Mouse (Mus musculus): ENCODE measurements at regions not wholly inside any gene's neighbourhood (a gene's known extent, or its start where the extent isn't known, plus 50 kb on each side); places are given as distances from the start of the nearest gene placed in this dataset.

DNA sequence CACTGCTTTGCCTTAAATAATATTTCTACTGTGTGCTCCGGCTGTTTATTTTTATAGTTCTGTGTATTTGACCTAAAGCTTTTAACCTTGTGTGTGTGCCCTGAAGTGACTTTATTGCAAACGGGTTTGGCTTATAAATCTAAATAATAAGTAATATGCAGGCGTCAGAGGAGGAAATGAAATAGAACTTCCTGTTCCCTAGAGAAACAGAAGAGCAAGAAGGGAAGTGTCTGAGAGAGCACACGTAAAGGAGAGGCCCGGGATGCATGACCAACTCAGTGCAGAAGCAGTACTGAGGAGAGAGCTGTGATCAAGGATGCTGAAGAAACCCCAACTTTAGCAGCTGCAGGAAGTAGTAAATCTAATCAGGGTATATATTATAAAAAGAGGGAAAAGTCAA lies 176.4 kb downstream of the Trib2 start:
- ATAC-seq (ENCODE audit: insufficient number of reproducible peaks, insufficient read depth, low FRiP score, low read depth) = no peak
- H3K27ac ChIP-seq (replicated peaks in 1 of 2; ENCODE audit: control insufficient read depth in 1 of 2, insufficient read depth in 1 of 2, low read depth in 2 of 2, low read length in 2 of 2) = no peak overlapping the region
- no peaks in the 10 kb centered on the region for H3K27me3 ChIP-seq (ENCODE audit: control insufficient read depth, insufficient read depth, low read length)
- peaks cover 0 to 21% of the 10 kb centered on the region in 2 experiments for H3K4me1 ChIP-seq (ENCODE audit: control insufficient read depth in 2 of 2, insufficient read depth in 2 of 2, low read length in 2 of 2)
- no peak overlapping the region for H3K4me3 ChIP-seq (ENCODE audit: control insufficient read depth in 1 of 2, insufficient read depth in 1 of 2, low read depth in 1 of 2, low read length in 2 of 2)
- no peak overlapping the region for H3K4me2 ChIP-seq (ENCODE audit: low read length)
- 70% methylated on average over 5 of the region's 5 CpGs for WGBS
- H3K9ac ChIP-seq (ENCODE audit: low read length) = no peak overlapping the region
- no peaks in the 10 kb centered on the region for H3K36me3 ChIP-seq (ENCODE audit: control insufficient read depth, insufficient read depth, low read length)
- H3K9me3 ChIP-seq (ENCODE audit: control insufficient read depth, low read length) = no peaks in the 10 kb centered on the region

DNA sequence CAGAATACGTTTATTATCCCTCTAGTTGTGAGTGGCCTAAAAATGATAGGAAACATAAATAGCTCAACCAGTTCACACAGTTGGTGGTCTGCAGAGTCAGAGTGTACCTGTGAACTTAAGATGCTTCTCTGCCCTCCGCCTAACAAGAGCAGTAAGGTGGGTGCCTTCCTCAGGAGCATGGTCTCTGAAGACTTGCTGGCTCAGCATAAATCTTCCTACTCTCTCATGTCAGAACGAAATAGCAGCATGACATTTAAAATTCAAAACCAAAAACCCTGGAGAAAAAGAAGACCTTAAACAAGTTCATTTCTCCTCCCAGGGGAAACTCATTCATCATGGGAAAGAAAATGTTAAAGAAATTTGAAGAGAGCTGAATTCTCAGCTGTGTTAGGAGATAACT lies 186.8 kb downstream of the Trib2 start:
- Histone ChIP-seq H3K27ac (replicated peaks in 1 of 2; ENCODE audit: control insufficient read depth in 1 of 2, insufficient read depth in 1 of 2, low read depth in 2 of 2, low read length in 2 of 2) (no peak overlapping the region), H3K4me2 (ENCODE audit: low read length) (no peak overlapping the region), H3K36me3 (ENCODE audit: control insufficient read depth, insufficient read depth, low read length) (no peaks in the 10 kb centered on the region), H3K27me3 (ENCODE audit: control insufficient read depth, insufficient read depth, low read length) (no peaks in the 10 kb centered on the region), H3K4me3 (ENCODE audit: control insufficient read depth in 1 of 2, insufficient read depth in 1 of 2, low read depth in 1 of 2, low read length in 2 of 2) (no peak overlapping the region), H3K4me1 (ENCODE audit: control insufficient read depth in 2 of 2, insufficient read depth in 2 of 2, low read length in 2 of 2) (peaks cover 0 to 5% of the 10 kb centered on the region in 2 experiments; a peak in 1 of 4 replicates), H3K9me3 (ENCODE audit: control insufficient read depth, low read length) (no peaks in the 10 kb centered on the region), H3K9ac (ENCODE audit: low read length) (no peak overlapping the region)
- no peak for ATAC-seq (ENCODE audit: insufficient number of reproducible peaks, insufficient read depth, low FRiP score, low read depth)
- WGBS = 81% methylated on average over 3 of the region's 3 CpGs

DNA sequence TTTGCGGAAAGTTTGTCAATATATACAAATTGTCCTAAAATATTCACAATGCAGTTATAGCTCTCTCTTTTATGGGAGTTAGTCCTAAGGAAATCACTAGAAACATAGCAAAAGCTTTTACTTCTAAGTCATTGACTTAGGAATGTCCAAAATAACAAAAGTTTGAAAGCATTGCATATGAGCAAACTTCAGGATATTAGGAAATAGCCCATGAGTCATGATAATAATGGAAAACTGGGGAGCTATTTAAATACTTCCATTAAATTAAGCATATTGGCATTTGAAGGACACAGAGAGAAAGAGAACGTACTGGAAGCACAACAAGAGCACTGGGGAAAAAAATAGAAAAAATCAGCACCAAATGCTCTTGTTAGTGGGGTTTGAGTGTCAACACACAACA lies 197.2 kb downstream of the Trib2 start:
- H3K27me3 ChIP-seq (ENCODE audit: control insufficient read depth, insufficient read depth, low read length) = no peaks in the 10 kb centered on the region
- H3K36me3 ChIP-seq (ENCODE audit: control insufficient read depth, insufficient read depth, low read length) = no peaks in the 10 kb centered on the region
- peaks cover 4 to 20% of the 10 kb centered on the region in 2 experiments for H3K4me1 ChIP-seq (ENCODE audit: control insufficient read depth in 2 of 2, insufficient read depth in 2 of 2, low read length in 2 of 2)
- ATAC-seq (ENCODE audit: insufficient number of reproducible peaks, insufficient read depth, low FRiP score, low read depth) = no peak
- H3K9ac ChIP-seq (ENCODE audit: low read length) = no peak overlapping the region
- H3K4me2 ChIP-seq (ENCODE audit: low read length) = no peak overlapping the region
- no peak overlapping the region for H3K4me3 ChIP-seq (ENCODE audit: control insufficient read depth in 1 of 2, insufficient read depth in 1 of 2, low read depth in 1 of 2, low read length in 2 of 2)
- H3K9me3 ChIP-seq (ENCODE audit: control insufficient read depth, low read length) = no peaks in the 10 kb centered on the region
- WGBS = 89% methylated on average over 2 of the region's 2 CpGs
- no peak overlapping the region for H3K27ac ChIP-seq (replicated peaks in 1 of 2; ENCODE audit: control insufficient read depth in 1 of 2, insufficient read depth in 1 of 2, low read depth in 2 of 2, low read length in 2 of 2)

DNA sequence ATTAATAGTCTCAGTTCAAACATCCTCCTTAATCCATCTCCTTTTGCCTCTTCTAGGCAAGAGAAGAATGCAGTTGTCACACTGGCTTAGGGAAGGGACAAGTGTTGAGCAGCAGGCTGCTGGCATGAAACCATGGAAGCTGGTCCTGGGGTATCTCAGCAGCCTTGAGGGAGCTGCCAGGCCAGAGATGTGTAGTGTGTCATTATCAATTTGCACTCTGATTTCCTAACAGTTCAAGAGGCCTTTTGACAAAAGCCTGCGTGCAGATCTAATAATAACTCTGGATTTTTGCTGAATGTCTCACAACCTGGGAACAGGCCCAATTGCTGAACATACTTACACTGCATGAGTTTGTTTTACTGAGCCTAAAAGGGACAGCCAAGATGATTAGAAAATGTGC lies 199.4 kb downstream of the Trib2 start:
- 0 out of 2 replicates have a peak overlapping the region, but pooled peaks have one; percentile 24 for H3K4me2 ChIP-seq (ENCODE audit: low read length)
- H3K27me3 ChIP-seq (ENCODE audit: control insufficient read depth, insufficient read depth, low read length) = no peaks in the 10 kb centered on the region
- ATAC-seq (ENCODE audit: insufficient number of reproducible peaks, insufficient read depth, low FRiP score, low read depth) = peak; percentile 89
- H3K27ac ChIP-seq (replicated peaks in 1 of 2; ENCODE audit: control insufficient read depth in 1 of 2, insufficient read depth in 1 of 2, low read depth in 2 of 2, low read length in 2 of 2) = peak overlapping the region; percentile 82 to 84
- H3K4me1 ChIP-seq (ENCODE audit: control insufficient read depth in 2 of 2, insufficient read depth in 2 of 2, low read length in 2 of 2) = peaks cover 4 to 25% of the 10 kb centered on the region in 2 experiments
- no peaks in the 10 kb centered on the region for H3K9me3 ChIP-seq (ENCODE audit: control insufficient read depth, low read length)
- H3K4me3 ChIP-seq (ENCODE audit: control insufficient read depth in 1 of 2, insufficient read depth in 1 of 2, low read depth in 1 of 2, low read length in 2 of 2) = no peak overlapping the region
- 10% methylated on average over 1 of the region's 1 CpGs for WGBS
- no peak overlapping the region for H3K9ac ChIP-seq (ENCODE audit: low read length)
- no peaks in the 10 kb centered on the region for H3K36me3 ChIP-seq (ENCODE audit: control insufficient read depth, insufficient read depth, low read length)

DNA sequence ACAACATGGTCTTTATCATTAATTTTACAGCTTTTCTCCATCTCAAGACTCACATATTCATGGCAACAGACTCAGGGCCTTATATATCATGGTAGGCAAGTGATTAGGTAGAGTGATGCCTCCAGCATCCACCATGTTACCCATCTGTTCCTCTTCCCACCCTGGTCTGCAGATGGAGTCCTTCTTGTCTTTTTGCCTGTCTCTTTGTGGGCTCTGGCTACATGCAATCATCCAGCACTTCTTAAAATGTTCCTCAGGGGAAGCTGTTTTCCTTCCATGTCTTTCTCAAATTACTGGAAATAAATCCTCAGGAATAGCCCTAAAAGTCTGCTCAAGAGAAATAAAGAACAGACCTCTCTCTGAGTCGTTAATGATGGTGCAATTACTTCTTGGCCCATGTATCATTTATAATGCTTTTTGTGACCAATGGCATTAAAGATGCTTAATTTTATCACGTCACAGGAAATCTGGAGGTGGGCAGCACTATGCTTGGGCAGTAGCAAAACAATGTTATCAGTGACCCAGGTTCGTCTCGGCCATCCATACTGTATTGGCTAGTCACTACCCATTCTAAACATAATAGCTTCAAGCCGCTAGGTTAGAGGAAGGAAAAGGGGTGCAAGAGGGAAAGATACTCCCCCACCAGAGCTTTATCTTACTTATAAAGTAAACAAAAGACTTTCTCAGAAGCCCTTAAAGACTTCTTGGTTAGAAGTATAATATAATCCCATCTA lies 204.7 kb downstream of the Trib2 start:
- H3K27ac ChIP-seq (replicated peaks in 1 of 2; ENCODE audit: control insufficient read depth in 1 of 2, insufficient read depth in 1 of 2, low read depth in 2 of 2, low read length in 2 of 2) = no peak overlapping the region
- H3K4me3 ChIP-seq (ENCODE audit: control insufficient read depth in 1 of 2, insufficient read depth in 1 of 2, low read depth in 1 of 2, low read length in 2 of 2) = no peak overlapping the region
- no peak for ATAC-seq (ENCODE audit: insufficient number of reproducible peaks, insufficient read depth, low FRiP score, low read depth)
- no peak overlapping the region for H3K9ac ChIP-seq (ENCODE audit: low read length)
- H3K4me2 ChIP-seq (ENCODE audit: low read length) = no peak overlapping the region
- H3K9me3 ChIP-seq (ENCODE audit: control insufficient read depth, low read length) = no peaks in the 10 kb centered on the region
- no peaks in the 10 kb centered on the region for H3K27me3 ChIP-seq (ENCODE audit: control insufficient read depth, insufficient read depth, low read length)
- no peaks in the 10 kb centered on the region for H3K36me3 ChIP-seq (ENCODE audit: control insufficient read depth, insufficient read depth, low read length)
- WGBS = 61% methylated on average over 5 of the region's 5 CpGs
- peaks cover 9 to 33% of the 10 kb centered on the region in 2 experiments for H3K4me1 ChIP-seq (ENCODE audit: control insufficient read depth in 2 of 2, insufficient read depth in 2 of 2, low read length in 2 of 2)

DNA sequence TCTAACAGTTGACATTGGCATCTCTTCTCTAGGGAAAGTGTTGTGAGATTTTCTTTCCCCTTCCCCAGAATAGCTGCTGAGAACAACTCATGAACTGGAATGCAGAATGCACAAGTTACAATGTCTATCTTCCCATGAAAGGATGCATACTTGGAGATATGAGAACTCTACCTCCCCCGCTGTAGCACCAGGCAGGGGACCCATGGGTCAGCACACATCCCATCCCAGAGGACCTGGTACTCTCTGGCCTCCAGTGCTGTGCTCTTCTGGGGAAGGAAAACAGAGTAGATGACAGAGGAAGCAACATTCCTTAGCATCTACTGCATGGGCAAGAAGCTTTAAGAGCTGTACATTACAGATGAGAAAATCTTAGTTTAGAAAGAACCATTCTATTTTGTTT lies 209.6 kb downstream of the Trib2 start:
- Histone ChIP-seq H3K9ac (ENCODE audit: low read length) (no peak overlapping the region), H3K36me3 (ENCODE audit: control insufficient read depth, insufficient read depth, low read length) (no peaks in the 10 kb centered on the region), H3K27ac (replicated peaks in 1 of 2; ENCODE audit: control insufficient read depth in 1 of 2, insufficient read depth in 1 of 2, low read depth in 2 of 2, low read length in 2 of 2) (no peak overlapping the region; a peak in 1 of 4 replicates), H3K9me3 (ENCODE audit: control insufficient read depth, low read length) (no peaks in the 10 kb centered on the region), H3K4me2 (ENCODE audit: low read length) (no peak overlapping the region), H3K27me3 (ENCODE audit: control insufficient read depth, insufficient read depth, low read length) (no peaks in the 10 kb centered on the region), H3K4me3 (ENCODE audit: control insufficient read depth in 1 of 2, insufficient read depth in 1 of 2, low read depth in 1 of 2, low read length in 2 of 2) (no peak overlapping the region), H3K4me1 (ENCODE audit: control insufficient read depth in 2 of 2, insufficient read depth in 2 of 2, low read length in 2 of 2) (peaks cover 7 to 26% of the 10 kb centered on the region in 2 experiments)
- ATAC-seq (ENCODE audit: insufficient number of reproducible peaks, insufficient read depth, low FRiP score, low read depth) = no peak
- WGBS = 63% methylated on average over 1 of the region's 1 CpGs

DNA sequence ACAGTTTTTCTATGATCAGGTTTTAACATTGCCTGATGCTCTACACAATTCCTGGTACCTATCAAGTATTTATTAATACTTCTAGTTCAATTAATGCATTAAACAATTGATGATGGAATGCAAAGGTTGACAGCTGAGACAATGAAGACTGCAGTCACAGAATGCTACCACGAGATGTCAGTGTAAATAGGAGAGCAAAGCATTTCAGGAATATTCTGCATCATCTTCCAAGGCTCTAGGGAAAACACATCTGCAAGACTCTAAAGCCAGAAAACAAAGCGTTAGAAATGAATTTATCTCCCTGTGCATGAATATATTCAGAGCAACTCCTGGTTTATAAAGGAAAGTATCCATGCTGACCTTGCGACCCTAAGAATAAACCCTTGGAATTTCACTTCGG lies 210.6 kb downstream of the Trib2 start:
- H3K27ac ChIP-seq (replicated peaks in 1 of 2; ENCODE audit: control insufficient read depth in 1 of 2, insufficient read depth in 1 of 2, low read depth in 2 of 2, low read length in 2 of 2) = no peak overlapping the region

DNA sequence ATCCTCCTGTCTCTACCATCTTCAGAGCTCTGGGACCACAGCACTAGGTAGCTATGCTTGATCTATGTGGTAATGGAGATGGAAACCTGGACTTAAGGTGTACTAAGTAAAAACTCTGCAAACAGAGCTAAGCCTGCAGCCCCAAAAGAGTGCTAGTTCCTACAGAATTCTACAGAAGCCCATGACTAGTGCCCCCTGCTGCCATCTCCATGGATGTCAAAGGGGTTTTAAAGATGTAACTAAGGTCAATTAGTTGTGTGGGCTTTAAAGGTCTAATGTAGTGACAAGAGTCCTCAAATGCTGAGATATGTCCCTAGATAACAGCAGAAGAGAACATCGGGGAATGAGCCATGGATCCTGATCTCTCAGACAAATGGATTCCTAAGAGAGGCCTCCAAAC lies 212.1 kb downstream of the Trib2 start:
- no peak overlapping the region for H3K4me3 ChIP-seq (ENCODE audit: control insufficient read depth in 1 of 2, insufficient read depth in 1 of 2, low read depth in 1 of 2, low read length in 2 of 2)
- ATAC-seq (ENCODE audit: insufficient number of reproducible peaks, insufficient read depth, low FRiP score, low read depth) = no peak
- no peak overlapping the region for H3K9ac ChIP-seq (ENCODE audit: low read length)
- no peaks in the 10 kb centered on the region for H3K36me3 ChIP-seq (ENCODE audit: control insufficient read depth, insufficient read depth, low read length)
- H3K4me1 ChIP-seq (ENCODE audit: control insufficient read depth in 2 of 2, insufficient read depth in 2 of 2, low read length in 2 of 2) = peaks cover 7 to 26% of the 10 kb centered on the region in 2 experiments
- no peaks in the 10 kb centered on the region for H3K27me3 ChIP-seq (ENCODE audit: control insufficient read depth, insufficient read depth, low read length)
- H3K4me2 ChIP-seq (ENCODE audit: low read length) = no peak overlapping the region
- 43% methylated on average over 1 of the region's 1 CpGs for WGBS
- H3K9me3 ChIP-seq (ENCODE audit: control insufficient read depth, low read length) = no peaks in the 10 kb centered on the region
- H3K27ac ChIP-seq (replicated peaks in 1 of 2; ENCODE audit: control insufficient read depth in 1 of 2, insufficient read depth in 1 of 2, low read depth in 2 of 2, low read length in 2 of 2) = no peak overlapping the region

More for the DNA sequence above, 210.6 kb downstream of the Trib2 start:
- Histone ChIP-seq H3K4me3 (ENCODE audit: control insufficient read depth in 1 of 2, insufficient read depth in 1 of 2, low read depth in 1 of 2, low read length in 2 of 2) (no peak overlapping the region), H3K9me3 (ENCODE audit: control insufficient read depth, low read length) (no peaks in the 10 kb centered on the region), H3K9ac (ENCODE audit: low read length) (no peak overlapping the region), H3K4me1 (ENCODE audit: control insufficient read depth in 2 of 2, insufficient read depth in 2 of 2, low read length in 2 of 2) (peaks cover 7 to 26% of the 10 kb centered on the region in 2 experiments), H3K27me3 (ENCODE audit: control insufficient read depth, insufficient read depth, low read length) (no peaks in the 10 kb centered on the region), H3K36me3 (ENCODE audit: control insufficient read depth, insufficient read depth, low read length) (no peaks in the 10 kb centered on the region), H3K4me2 (ENCODE audit: low read length) (no peak overlapping the region)
- WGBS = 48% methylated on average over 4 of the region's 4 CpGs
- ATAC-seq (ENCODE audit: insufficient number of reproducible peaks, insufficient read depth, low FRiP score, low read depth) = no peak

All from heart, embryonic 14.5 days (tissue).